Mouse (Mus musculus) kidney, adult 11 months (tissue): ENCODE measurements at regions not wholly inside any gene's neighbourhood (a gene's known extent, or its start where the extent isn't known, plus 50 kb on each side); places are given as distances from the start of the nearest gene placed in this dataset.

ENCODE experiments used
- DNase-seq: peaks from one replicate; pipeline ENCODE4 v3.0.0; 2022

DNA sequence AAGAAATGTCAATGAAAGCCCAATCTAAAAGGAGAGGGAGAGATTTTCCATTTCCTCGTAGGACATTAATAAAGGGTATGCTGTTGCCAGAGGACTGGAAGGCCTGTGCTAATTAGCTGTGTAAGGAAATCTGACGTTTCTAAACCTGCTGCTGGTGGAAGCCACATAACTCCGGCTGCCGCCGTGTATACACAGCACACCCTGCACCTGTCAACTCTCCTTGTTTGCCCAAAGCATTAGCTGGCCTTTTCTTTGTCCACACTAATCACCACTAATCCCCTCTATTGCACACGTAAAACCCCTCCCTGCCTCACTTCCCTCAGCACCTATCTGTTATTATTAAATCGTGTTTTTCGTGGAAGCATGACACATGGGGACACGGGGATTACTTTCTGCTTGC is 108.7 kb downstream of the Gm10260 start:
- no peak for DNase-seq

DNA sequence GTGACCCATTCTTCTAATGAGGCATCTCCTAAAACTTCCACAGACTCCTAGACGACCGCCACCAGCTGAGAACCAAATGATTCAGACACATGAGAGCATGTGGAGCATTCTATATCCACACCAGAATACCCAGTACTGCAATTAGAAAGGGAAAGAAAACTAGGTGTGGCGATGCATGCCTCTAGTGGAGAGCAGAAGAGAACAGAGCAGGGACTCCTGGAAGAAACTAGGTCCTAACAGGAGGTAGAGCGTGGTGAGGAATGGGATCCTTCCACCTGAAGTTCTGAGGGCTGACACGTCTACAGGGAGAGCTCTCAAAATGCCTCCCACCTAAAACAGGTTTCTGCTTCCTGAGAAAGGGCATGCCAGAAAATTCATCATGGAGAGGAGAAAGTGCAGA is 109.3 kb downstream of the Gm10260 start:
- DNase-seq, result no peak

DNA sequence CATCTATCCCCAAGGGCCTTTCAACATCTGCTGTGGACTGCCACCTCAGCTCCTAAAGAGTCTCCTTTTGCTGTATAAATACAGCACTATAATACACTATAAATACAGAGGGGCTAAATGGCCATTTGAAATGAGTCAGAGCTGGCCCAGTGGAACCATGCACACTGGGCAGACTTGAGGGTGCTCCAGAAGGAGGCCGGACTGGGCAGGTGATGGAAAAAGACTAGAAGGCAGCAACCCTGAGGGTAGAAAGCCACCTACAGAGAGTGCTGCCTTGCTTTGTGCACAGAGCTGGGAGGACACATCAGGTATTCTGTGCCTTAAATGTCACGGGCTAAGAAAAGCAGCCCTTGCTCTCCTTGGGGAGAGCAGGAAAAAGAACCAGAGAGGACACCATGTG is 110.2 kb downstream of the Gm10260 start:
- DNase-seq, result no peak

- DNase-seq, result no peak
These were observed 112.9 kb downstream of the Gm10260 start for GRCm38 (mm10) chr13:97647486-97647885.

- DNase-seq, result no peak
These were observed 114.4 kb downstream of the Gm10260 start for GRCm38 (mm10) chr13:97646021-97646385.

DNA sequence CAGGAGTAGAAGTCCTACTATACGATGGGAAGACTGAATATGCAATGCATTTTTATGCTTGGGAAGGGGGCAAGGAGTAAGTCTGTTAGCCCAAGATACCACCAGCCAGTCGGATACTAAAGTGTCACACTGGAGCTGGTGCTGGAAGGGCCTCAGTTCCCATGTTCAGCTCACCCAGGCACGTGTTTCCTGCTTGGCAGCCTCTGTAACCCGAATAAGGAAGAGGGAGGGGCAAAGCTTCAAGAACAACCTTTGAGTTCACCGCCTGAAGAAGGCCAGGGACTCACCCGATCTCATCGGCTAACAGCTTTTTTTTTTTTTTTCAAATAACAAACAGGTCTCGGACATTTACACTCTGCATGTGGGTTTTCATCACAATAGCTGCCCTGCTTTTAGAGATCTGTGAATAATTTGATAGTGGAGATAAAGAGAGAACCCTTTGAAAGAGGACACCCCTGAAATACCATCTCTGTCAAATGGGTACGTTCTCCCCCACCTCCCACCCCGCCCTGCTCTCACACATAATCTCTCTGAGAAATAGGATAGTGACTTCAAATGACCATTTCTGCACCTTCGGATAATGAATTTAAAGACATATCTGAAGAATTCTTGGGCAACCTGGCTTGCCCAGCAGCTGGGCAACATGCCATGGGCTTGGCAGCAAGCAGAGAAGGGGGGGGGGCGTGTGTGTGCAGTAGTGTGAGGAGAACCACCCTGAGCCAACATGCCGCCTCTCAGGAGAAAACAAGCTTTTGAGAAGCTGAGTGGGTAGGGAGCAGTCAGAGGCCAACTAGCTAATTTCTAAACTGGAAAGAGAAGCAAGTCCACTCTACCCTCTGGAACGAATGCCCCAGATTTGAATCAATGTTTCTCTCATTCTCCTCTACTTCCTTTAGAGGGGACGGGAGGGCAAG is 115.1 kb downstream of the Gm10260 start:
- DNase-seq, result peak; percentile 77

DNA sequence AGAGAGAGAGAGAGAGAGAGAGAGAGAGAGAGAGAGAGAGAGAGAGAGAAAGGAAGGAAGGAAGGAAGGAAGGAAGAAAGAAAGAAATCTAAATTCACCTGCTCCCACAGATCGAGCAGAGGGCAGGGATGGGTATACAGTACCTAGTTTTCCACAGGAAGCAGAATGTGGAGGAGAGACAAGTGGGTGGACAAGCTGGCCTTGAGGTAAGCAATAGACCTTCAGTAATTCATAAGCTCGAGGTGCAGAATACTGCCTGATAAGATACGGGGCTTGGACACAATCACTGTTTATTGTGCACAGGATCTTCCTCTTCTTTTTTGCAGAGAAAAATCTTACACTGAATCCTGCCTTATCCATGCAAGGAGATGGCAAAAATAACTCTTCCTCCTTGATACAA is 120.2 kb downstream of the Gm10260 start:
- no peak for DNase-seq

GRCm38 (mm10) chr13:97639656-97640055 is 120.8 kb downstream of the Gm10260 start:
- no peak for DNase-seq

- no peak for DNase-seq
These were observed 121.9 kb downstream of the Gm10260 start for GRCm38 (mm10) chr13:97638457-97639088.

- no peak for DNase-seq
These were observed 122.9 kb downstream of the Gm10260 start for GRCm38 (mm10) chr13:97637506-97637905.

- DNase-seq, result no peak
These were observed 126.2 kb downstream of the Gm10260 start for GRCm38 (mm10) chr13:97634041-97634788.

DNA sequence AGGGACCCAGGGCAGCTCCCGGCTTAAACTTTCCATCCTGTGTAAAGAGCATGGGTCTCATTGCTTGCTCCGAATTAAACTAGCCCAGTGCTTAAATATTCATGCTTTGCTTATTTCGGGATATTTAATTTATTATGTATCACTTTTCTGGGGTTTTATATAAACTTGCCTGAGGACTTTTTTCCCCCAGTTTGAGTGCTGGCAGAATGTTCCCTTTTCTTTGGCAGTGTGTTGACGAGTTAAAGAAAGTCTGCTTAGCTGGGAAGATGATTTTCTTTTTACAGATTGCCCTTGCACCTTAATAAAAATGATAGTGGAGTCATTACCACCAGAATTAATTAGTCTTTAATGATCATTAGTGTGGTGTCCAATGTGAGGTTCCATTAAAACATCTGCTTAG is 126.9 kb downstream of the Gm10260 start:
- no peak for DNase-seq

DNA sequence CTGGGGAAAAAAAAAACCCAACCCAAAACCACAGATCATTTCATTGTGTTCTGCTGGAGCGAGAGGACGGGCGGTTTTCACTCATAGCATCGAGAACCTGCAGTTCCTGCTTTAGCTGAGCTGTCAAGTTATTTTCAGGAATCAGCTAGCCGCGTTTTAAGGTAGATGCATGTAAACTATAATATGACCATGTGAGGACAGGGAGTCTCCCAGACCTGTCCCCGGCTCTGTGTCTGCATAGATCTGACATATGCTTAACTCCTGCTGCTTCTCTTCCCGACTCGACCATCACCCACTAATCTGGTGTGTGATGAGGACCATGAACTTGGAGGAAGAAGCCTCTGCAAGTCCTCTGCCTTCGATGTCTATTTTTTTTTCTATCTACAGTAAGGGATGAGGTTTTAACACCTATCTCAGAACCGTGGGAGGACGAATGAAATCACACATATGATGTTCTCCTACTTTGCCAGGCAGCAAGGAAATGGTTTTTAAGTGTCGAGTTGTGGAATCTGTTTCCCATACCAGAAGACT is 128.5 kb downstream of the Gm10260 start:
- no peak for DNase-seq

DNA sequence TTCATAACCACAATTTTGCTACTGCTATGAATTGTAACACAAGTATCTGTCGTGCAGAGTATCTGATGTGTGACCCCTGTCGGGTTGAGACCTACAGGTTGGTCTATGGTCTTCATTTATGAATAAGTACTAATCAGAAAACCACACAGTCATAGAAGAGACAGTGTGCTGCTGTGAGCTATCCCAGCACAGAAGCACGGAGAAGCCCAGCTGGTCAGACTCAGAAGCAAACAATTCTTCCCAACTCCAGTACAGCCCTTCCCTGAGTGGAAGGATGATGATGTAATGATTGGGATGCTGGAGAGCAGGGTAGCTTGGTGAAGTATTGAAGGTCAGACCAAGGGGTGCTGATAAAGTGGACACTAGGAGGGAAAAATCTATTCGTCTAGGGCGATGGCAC is 129.5 kb downstream of the Gm10260 start:
- no peak for DNase-seq

- no peak for DNase-seq
These were observed 131.8 kb downstream of the Gm10260 start for GRCm38 (mm10) chr13:97628608-97629007.

DNA sequence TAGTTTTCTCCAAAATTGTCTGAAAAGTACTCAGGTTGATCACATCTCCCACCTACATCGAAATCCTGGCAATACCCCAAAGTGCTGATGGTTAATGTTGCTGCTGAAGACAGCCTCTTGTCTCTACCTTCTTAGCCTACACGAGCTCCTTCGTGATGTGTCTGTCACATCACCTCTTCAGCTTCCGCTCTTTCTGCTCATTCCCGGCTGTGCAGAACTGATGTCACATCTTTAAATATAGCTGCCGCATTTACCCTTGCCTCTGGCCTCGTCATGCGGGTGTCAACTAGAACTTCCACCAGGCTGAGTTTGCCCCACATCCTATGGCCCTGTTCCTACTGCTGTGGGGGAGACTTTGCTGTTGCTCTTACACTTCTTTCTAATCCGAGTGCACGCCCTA is 133.2 kb downstream of the Gm10260 start:
- DNase-seq, result no peak

GRCm38 (mm10) chr13:97626786-97627185 is 133.6 kb downstream of the Gm10260 start:
- no peak for DNase-seq

- DNase-seq, result no peak
These were observed 134.3 kb downstream of the Gm10260 start for GRCm38 (mm10) chr13:97626116-97626515.

GRCm38 (mm10) chr13:97625391-97625790 is 135.0 kb downstream of the Gm10260 start:
- DNase-seq, result no peak

DNA sequence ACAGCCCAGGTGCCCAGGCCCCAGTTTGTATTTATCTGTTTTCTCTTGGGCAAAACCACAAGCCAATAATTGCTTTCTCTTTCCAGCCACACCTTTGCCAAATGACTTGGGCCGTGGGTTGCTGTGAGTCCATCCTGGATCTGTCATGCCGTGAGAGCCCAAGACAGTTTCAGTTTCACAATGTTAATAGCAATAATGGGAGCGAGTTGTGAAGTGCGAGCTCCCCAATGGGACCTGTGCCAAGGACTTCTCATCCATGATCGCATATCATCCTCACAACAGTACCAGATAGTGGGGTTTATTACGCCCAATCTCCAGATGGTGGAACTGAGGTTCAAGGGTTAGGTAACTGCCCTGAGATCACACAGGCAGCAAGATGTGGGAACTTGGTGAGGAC is 142.2 kb downstream of the Gm10260 start:
- DNase-seq, result no peak

DNA sequence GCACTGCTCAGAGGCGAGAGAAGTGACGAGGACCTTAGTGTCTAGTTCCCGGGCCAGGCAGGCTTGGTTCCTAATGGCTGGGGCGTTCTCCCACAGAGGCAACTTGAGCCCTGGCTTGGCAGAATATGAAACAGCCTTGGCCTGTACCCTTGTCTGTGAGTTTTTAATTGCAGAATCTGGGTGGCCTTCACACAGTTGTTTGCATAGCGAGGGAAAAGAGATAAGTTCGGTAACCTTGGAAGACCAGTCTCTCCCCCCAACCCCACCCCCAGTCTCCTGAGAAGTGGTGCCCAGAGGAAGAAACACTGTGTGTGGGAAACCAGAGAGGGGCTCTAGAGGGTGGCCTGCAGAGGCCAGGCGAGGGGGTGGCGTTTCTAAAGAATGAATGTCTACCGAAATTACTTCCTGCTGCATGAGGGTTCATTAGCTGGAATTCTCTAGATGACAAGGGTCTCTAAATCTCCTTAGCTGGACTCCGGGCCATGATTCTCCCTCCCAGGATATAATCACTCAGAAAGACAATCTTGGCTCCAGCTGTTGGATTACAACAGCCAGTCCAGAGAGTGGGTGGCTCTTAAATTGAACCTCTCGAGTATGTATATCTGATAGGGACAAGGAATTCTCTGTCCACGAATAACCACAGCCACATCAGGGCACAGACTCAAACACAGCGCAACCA is 142.8 kb downstream of the Gm10260 start:
- DNase-seq, result no peak

- no peak for DNase-seq
These were observed 143.5 kb downstream of the Gm10260 start for GRCm38 (mm10) chr13:97616919-97617318.

DNA sequence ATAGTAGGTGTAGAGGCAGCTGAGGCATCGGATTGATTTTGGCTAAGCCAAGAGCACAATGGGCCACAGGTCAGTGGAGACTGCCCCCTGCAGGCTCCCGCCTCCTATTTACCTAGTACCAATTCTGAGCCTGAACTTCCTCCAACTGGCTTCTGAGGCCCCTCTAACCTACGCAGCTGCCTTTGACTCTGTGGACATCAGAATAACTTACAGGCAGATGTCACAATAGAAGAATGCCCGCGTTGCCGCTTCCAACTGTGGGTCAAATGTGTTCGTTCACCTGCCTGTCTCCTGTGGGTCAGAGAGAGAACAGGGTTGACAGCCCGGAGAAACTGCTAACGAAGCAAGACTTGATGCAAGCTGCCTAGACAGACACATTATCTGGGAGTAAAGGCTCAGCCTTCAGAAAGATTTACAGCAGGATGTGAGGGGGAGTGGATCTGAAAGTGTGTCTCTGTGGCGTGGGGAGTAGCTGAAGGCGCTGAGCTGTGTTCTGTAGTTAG is 153.2 kb downstream of the Gm10260 start:
- DNase-seq, result peak; percentile 31
